Mouse (Mus musculus) liver, adult 2 months (tissue): Measurements from ENCODE around the gene Prdx6.

Source experiments
- CTCF ChIP-seq: fragments of 200-500 bp; IDR thresholded peaks from 2 replicates; pipeline ENCODE4 v1.5.1; 2011; ENCODE audit warnings: low read depth, low read length, control low read depth
- POLR2A ChIP-seq: fragments of 200-500 bp; IDR thresholded peaks from 2 replicates; pipeline ENCODE4 v1.6.1; 2011; ENCODE audit warnings: low read length, control low read depth; ENCODE audit not compliant: insufficient read depth; ENCODE audit errors: extremely low read depth

- TF ChIP-seq CTCF (no peak), POLR2A (no peak)
Observed at GRCm38 (mm10) chr1:161237339-161237738, 13.7 kb downstream of the Prdx6 start.
